Mouse (Mus musculus) E14TG2a.4 (cell line): ENCODE measurements at regions not wholly inside any gene's neighbourhood (a gene's known extent, or its start where the extent isn't known, plus 50 kb on each side); places are given as distances from the start of the nearest gene placed in this dataset.

Experiments used
- H3K27me3 ChIP-seq: 2 replicates; pipeline ENCODE4 v1.6.1; 2014; ENCODE audit warnings: low read length, control low read depth; ENCODE audit not compliant: insufficient read depth
- H3K36me3 ChIP-seq: 2 replicates; pipeline ENCODE4 v1.6.1; 2014; ENCODE audit warnings: low read length, control low read depth; ENCODE audit not compliant: insufficient read depth
- H3K4me1 ChIP-seq: replicated peaks from 2 replicates; pipeline ENCODE4 v1.6.1; 2014; ENCODE audit warnings: low read depth, low read length, control low read depth
- H3K4me3 ChIP-seq: replicated peaks from 2 replicates; pipeline ENCODE4 v1.5.1; 2014; ENCODE audit warnings: mild to moderate bottlenecking, low read length
- H3K9me3 ChIP-seq: 2 replicates; pipeline ENCODE4 v1.6.1; 2014; ENCODE audit warnings: low read length, control low read depth
- CTCF ChIP-seq: conservative IDR thresholded peaks from 2 replicates; pipeline ENCODE4 v1.5.1; 2014; ENCODE audit warnings: low read length
- NANOG ChIP-seq: IDR thresholded peaks from 2 replicates; pipeline ENCODE4 v1.6.1; 2014; ENCODE audit warnings: borderline replicate concordance, low read length, mixed read lengths
- POU5F1 ChIP-seq: IDR thresholded peaks from 2 replicates; pipeline ENCODE4 v1.6.1; 2014; ENCODE audit warnings: low read length, borderline replicate concordance

GRCm38 (mm10) chr10:108048426-108048825, 113.6 kb upstream of the Ppp1r12a start:
- no peak overlapping the region for H3K4me3 ChIP-seq
- H3K9me3 ChIP-seq, result no peaks in the 10 kb centered on the region

GRCm38 (mm10) chr10:108043519-108043918, 118.5 kb upstream of the Ppp1r12a start:
- H3K9me3 ChIP-seq, result no peaks in the 10 kb centered on the region
- H3K4me3 ChIP-seq, result no peak overlapping the region
- no peaks in the 10 kb centered on the region for H3K27me3 ChIP-seq
- TF ChIP-seq CTCF (no peak), NANOG (no peak), POU5F1 (no peak)
- H3K4me1 ChIP-seq, result no peaks in the 10 kb centered on the region
- H3K36me3 ChIP-seq, result no peaks in the 10 kb centered on the region

More at GRCm38 (mm10) chr10:108048426-108048825, 113.6 kb upstream of the Ppp1r12a start:
- TF ChIP-seq POU5F1 (no peak), NANOG (no peak), CTCF (no peak)
- Histone ChIP-seq H3K27me3 (no peaks in the 10 kb centered on the region), H3K36me3 (no peaks in the 10 kb centered on the region), H3K4me1 (no peaks in the 10 kb centered on the region)

GRCm38 (mm10) chr10:108040027-108040426, 122.0 kb upstream of the Ppp1r12a start:
- Histone ChIP-seq H3K4me3 (no peak overlapping the region), H3K9me3 (no peaks in the 10 kb centered on the region), H3K36me3 (no peaks in the 10 kb centered on the region), H3K4me1 (no peaks in the 10 kb centered on the region), H3K27me3 (no peaks in the 10 kb centered on the region)
- no peak for TF ChIP-seq CTCF
- TF ChIP-seq NANOG, result no peak
- no peak for TF ChIP-seq POU5F1

- Histone ChIP-seq H3K4me3 (no peak overlapping the region), H3K4me1 (no peaks in the 10 kb centered on the region), H3K36me3 (no peaks in the 10 kb centered on the region), H3K9me3 (no peaks in the 10 kb centered on the region), H3K27me3 (no peaks in the 10 kb centered on the region)
- TF ChIP-seq CTCF, result no peak
- TF ChIP-seq POU5F1, result no peak
- no peak for TF ChIP-seq NANOG
These were observed 124.7 kb upstream of the Otogl start for GRCm38 (mm10) chr10:108036486-108037109.

GRCm38 (mm10) chr10:108034068-108034467, 122.1 kb upstream of the Otogl start:
- H3K4me3 ChIP-seq, result no peak overlapping the region
- no peak for TF ChIP-seq CTCF
- no peak for TF ChIP-seq POU5F1
- no peak for TF ChIP-seq NANOG
- no peaks in the 10 kb centered on the region for H3K36me3 ChIP-seq
- H3K4me1 ChIP-seq, result no peaks in the 10 kb centered on the region
- H3K9me3 ChIP-seq, result no peaks in the 10 kb centered on the region
- H3K27me3 ChIP-seq, result no peaks in the 10 kb centered on the region

- Histone ChIP-seq H3K4me3 (no peak overlapping the region), H3K4me1 (no peaks in the 10 kb centered on the region), H3K9me3 (no peaks in the 10 kb centered on the region), H3K36me3 (no peaks in the 10 kb centered on the region), H3K27me3 (no peaks in the 10 kb centered on the region)
- no peak for TF ChIP-seq NANOG
- no peak for TF ChIP-seq CTCF
- no peak for TF ChIP-seq POU5F1
These were observed 121.4 kb upstream of the Otogl start for GRCm38 (mm10) chr10:108033317-108033795.

GRCm38 (mm10) chr10:108027506-108027905, 115.6 kb upstream of the Otogl start:
- no peaks in the 10 kb centered on the region for H3K9me3 ChIP-seq
- no peak for TF ChIP-seq POU5F1
- TF ChIP-seq NANOG, result no peak
- no peak for TF ChIP-seq CTCF
- H3K36me3 ChIP-seq, result no peaks in the 10 kb centered on the region
- no peaks in the 10 kb centered on the region for H3K4me1 ChIP-seq
- H3K4me3 ChIP-seq, result no peak overlapping the region
- no peaks in the 10 kb centered on the region for H3K27me3 ChIP-seq

- Histone ChIP-seq H3K36me3 (no peaks in the 10 kb centered on the region), H3K4me3 (no peak overlapping the region), H3K27me3 (no peaks in the 10 kb centered on the region), H3K9me3 (no peaks in the 10 kb centered on the region), H3K4me1 (no peaks in the 10 kb centered on the region)
- TF ChIP-seq CTCF (no peak), POU5F1 (no peak), NANOG (no peak)
These were observed 112.3 kb upstream of the Otogl start for GRCm38 (mm10) chr10:108024227-108024626.

GRCm38 (mm10) chr10:108016552-108016951, 104.6 kb upstream of the Otogl start:
- Histone ChIP-seq H3K36me3 (no peaks in the 10 kb centered on the region), H3K27me3 (no peaks in the 10 kb centered on the region), H3K4me1 (no peaks in the 10 kb centered on the region), H3K4me3 (no peak overlapping the region), H3K9me3 (peaks cover 7% of the 10 kb centered on the region)
- no peak for TF ChIP-seq CTCF
